Mouse (Mus musculus) ES-Bruce4 (cell line): ENCODE measurements around the gene Samd4b.
"Not testable (repeated sequence)": the region's sequence is repeated elsewhere in the genome, so short reads cannot be mapped to it uniquely, and the experiment has no call there.

Experiments
- CTCF ChIP-seq: IDR thresholded peaks from one replicate; pipeline ENCODE4 v1.8.1; 2011; ENCODE audit warnings: low read depth, low read length
- EP300 ChIP-seq: IDR thresholded peaks from 2 replicates; pipeline ENCODE4 v1.6.1; 2011; ENCODE audit warnings: low read depth, low read length; ENCODE audit not compliant: insufficient read depth
- POLR2A ChIP-seq: IDR thresholded peaks from one replicate; pipeline ENCODE4 v1.8.1; 2011; ENCODE audit warnings: low read length; ENCODE audit not compliant: insufficient read depth

- not testable (repeated sequence) for TF ChIP-seq CTCF, POLR2A, EP300
Measured at GRCm38 (mm10) chr7:28510405-28510974, 87.5 kb downstream of the Samd4b start, which contains the start of gene Ifnl2.
